Mouse (Mus musculus) spleen, postnatal 36 days (tissue): ENCODE results near the gene Ino80e.
A peak's percentile ranks its signal among the peaks of the same experiment; 100 is the strongest.
"Not testable (repeated sequence)": the region's sequence is repeated elsewhere in the genome, so short reads cannot be mapped to it uniquely, and the experiment has no call there.

Experiments used
- DNase-seq, 2 experiments: peaks; one replicate each; pipeline ENCODE4 v3.0.0; 2022; ENCODE audit warnings: low spot score in 2 of 2, mixed read lengths in 1 of 2

Gene Ino80e

GRCm38 (mm10) chr7:126862147-126862784, at the start of gene Ino80e:
Ino80e (minus strand) TSS chr7:126862377.
- DNase-seq = peak; percentile 86 to 92

DNA sequence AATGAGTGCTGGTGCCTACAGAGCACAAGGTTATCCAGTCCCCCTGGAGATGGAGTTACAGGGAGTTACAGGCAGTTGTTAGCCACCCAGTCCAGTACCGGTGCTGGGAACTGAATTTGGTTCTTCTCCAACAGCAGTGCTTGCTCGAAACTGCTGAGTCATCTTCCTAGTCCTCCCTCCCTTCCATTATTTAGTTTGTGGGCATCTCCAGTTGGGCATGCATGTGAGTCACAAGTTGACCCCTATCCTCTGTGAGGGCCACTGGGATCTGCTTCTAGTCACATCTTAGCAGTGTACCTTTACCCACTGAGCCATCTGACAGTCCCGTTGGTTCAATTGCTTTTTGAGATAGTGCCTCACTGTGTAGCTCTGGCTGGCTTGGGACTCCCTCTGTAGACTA, 43.4 kb upstream of the Ino80e start:
- DNase-seq = no peak

DNA sequence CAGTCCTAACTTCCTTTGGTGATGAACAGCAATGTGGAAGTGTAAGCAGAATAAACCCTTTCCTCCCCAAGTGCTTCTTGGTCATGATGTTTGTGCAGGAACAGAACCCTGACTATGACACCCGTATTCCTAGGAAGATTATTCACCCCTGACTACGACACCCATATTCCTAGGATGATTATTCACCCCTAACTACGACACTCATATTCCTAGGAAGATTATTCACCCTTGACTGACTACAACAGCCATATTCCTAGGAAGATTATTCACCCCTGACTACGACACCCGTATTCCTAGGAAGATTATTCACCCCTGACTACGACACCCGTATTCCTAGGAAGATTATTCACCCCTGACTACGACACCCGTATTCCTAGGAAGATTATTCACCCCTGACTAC, 37.6 kb upstream of the Ino80e start:
- not testable (repeated sequence) for DNase-seq

DNA sequence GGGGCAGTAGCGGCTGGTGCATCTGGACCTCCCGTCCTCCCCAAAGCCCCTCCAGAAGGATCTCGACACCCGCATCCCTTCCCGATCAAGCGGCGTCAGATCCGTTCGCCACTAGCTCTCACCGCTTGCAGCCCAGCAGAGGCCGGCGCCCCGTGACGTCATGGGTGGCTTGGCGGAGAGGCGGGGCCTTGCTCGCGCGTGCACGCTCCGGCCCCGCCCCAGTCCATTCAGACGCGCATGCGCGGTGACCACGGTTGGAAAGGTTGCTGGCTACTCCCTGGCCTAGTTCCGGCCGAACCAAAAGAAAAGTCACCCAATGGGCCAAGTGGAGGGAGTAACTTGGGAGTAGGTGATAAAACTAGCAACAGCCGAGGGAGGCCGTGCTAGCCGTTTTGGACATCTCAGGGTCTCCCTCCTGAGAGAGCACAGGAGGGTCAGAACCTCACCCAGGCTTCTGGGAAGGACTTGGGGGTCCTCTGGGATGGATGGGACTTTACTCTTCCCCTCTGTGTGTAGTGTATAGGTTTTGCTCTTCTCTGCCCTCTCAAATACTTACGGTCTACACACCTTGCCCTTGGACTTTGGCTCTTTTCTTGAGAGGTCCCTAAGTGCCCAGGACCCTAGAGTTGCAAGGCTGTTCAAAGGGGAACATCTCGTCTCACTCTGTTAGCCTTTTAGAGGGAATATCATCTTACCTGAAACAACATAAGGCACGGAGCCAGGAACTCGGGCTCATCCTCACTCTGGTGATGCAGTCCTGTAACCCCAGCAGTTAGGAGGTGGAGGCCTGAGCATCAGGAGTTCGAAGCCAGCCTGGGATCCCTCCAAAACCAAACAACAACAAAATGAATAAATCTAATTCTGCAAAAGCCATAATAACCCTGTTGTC, 36.2 kb upstream of the Ino80e start:
- peak; percentile 91 to 92 for DNase-seq

GRCm38 (mm10) chr7:126897390-126898101, 35.4 kb upstream of the Ino80e start:
- peak; percentile 47 to 56 for DNase-seq

DNA sequence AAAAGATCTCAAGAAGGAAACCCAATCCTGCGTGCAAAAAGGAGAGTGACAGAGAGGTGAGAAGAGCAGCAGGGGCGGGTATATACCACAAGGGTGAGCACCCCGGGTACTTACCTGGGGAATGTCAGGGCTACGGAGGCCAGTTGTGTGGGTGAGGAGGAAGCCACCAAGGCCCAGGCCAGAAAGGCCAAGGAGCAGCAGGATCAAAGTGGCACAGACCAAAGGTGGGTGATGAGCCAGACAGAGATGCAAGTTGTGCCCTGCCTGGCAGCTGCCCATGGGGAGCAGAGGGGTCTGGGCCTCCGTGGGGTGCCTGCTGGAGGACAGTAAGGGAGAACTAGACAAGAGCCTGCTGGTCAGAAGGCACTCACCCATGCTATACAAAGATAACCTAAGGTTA, 34.7 kb upstream of the Ino80e start:
- no peak for DNase-seq

GRCm38 (mm10) chr7:126888852-126889251, 26.7 kb upstream of the Ino80e start:
- DNase-seq = no peak

DNA sequence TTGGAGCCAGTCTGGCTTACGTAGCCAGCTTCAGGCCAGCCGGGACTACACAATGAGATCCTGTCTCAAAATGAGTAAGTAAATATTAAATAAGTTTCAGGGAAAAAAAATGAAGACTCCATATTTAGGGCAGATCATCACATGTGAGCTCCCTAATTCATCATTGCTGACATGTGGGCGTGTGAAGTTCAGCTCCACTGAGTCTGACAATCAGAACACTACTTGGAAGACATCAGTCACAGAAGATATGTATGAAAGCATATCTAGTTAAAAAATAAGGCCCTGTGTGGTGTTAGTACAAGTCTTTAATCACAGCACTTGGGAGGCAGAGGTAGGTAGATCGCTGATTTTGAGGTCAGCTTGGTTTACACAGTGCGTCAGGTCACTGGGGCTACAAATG, 25.1 kb upstream of the Ino80e start:
- no peak for DNase-seq

DNA sequence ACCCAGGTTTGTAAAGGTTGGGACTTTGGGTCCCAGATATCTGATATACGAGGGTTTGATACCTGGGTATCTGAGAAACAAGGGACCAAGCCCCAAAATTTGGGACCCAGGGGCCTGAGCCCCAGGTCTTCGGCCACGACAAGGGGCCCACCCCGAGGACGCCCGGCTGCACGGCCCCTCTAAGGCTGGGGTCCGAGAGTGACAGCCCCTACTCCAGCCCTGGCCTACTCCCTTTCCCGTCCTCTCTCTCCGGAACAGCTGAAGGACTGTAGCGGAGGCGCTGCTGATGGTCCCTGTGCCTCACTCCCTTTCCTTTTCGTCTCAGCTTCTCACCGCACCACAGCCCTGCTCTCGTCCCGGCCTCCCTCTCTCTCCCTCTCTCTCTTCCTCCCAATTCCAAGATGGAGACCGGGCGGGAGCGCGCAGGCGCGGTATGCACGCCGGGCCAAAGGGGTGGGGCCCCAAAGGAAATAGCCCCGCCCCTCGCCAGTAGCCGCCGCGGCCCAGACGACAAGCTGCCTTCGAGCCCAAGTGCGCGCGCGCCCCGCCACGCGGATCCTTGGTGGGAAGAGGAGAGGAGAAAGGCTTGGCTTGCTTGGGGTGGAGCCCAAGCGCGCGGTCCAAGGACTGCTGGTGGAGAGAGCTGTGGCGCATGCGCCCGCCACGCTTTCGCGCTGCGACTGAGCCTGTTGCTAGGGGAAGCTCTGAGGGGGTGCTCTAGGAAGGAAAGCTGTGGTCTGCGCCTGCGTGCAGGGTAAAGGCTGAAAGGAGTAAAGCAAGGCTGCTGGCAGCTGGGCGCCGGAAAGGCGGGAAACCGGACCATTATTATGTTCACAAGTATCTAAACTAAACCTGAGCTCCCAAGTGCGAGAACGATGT, 22.3 kb upstream of the Ino80e start, which contains the start of gene Taok2:
Gene Taok2 (minus strand): TSS at position 418 of the 879 bp plus-strand sequence.
- peak; percentile 93 to 94 for DNase-seq

DNA sequence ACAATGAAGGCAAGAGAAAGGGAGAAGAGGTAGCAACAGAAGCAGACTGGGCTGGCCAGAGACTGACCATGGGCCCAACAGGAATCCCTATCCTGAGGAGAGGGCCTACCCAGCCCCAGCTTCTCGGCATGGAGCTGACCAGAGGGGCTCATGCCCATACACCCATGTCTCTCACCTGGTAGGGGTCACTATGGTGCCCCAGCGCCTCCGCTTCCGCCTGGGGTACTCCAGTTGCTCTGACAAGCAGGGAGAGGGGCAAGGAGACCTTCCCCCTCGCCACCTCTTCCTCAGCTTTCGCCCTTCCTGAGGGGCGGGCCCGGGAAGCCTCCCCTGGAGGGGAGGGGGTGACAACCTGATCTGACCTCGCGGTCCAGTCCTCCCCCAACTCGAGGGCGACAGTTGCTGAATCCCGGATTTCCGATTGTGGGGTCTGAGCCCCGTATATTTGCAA, 21.6 kb upstream of the Ino80e start:
- no peak for DNase-seq

- no peak for DNase-seq
Measured at GRCm38 (mm10) chr7:126881040-126881439, 18.9 kb upstream of the Ino80e start.

GRCm38 (mm10) chr7:126877239-126877638, 15.1 kb upstream of the Ino80e start:
- no peak for DNase-seq

- no peak for DNase-seq
Measured at GRCm38 (mm10) chr7:126870520-126870891, 8.3 kb upstream of the Ino80e start.

GRCm38 (mm10) chr7:126869780-126870519, 7.8 kb upstream of the Ino80e start:
- no peak for DNase-seq

- DNase-seq = no peak
Measured at GRCm38 (mm10) chr7:126868003-126868402, 5.8 kb upstream of the Ino80e start.

- DNase-seq = no peak
Measured at GRCm38 (mm10) chr7:126867534-126867933, 5.4 kb upstream of the Ino80e start.

- DNase-seq = no peak
Measured at GRCm38 (mm10) chr7:126863791-126864190, 1.6 kb upstream of the Ino80e start.

- DNase-seq = peak; percentile 94 to 96
Measured at GRCm38 (mm10) chr7:126861429-126862130, 597 bp downstream of the Ino80e start, which contains the start of gene Hirip3. Hirip3 (plus strand) TSS chr7:126861972.

DNA sequence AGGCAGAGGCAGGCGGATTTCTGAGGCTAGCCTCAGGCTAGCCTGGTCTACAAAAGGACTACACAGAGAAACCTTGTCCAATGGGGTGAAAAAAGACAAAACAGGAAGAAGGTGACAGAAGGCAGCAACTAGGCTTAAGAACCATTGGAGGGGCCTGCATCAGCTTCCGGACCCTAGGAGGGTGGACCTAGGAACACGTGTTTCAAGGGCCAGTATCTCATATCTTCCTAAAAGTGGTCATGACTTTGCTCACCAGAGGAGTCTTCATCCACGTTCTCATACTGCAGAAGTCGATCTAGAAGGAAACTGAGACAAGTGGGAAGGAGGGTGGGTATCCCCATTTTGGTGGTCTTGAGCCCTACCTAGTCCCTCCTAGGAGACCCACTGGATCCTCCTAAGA, 1.2 kb downstream of the Ino80e start:
- no peak for DNase-seq
